Mouse (Mus musculus): ENCODE results near the gene Deaf1.

Gene Deaf1

DNA sequence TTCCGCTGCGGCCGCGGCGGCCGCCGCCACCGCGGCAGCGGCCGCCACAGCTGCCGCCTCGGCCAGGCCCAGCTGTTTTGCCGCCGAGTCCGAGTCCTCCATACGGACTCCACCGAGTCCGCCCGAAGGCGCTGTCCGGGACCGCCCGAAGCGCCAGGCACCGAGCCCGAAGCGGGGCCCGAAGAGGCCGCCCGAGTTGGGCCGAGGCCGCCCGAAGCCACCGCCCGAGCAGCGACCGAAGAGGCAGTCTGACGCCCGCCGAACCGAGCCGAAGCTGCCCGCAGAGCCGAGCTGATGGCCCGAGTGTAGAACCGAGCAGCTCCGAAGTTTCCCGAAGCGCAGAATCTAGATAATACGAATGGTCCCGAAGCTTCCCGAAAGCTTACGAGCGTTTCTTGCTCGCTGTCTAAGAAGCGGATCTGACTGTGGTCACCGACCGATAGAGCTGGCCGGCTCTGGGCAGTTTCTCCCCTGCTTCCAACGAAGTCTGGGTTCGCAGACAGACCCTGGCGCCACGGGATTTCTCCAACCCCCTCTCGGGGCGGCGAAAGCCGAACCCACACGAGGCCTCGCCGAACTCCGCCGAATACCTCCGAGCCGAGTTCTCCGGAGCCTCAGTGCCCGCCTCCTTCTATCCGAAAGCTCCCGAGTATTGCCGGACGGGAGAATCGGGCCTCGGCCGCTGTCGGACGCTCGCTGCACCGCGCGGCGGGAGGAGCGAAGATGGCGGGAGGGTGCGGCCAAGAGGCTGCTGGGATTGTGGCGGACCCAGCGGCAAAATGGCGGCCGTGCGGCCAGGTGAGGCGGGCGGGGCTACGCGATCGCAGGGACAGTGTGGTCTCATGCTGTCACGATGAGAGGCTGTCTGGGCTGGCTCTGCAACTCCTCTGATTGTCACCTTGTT, at the start of gene Deaf1, which contains the start of gene Tmem80:
Gene Deaf1 (minus strand): TSS at position 222 of the 904 bp plus-strand sequence.
Gene Tmem80 (plus strand): TSS at position 271 of the 904 bp plus-strand sequence.
- DNase-seq: peak; percentile 98

DNA sequence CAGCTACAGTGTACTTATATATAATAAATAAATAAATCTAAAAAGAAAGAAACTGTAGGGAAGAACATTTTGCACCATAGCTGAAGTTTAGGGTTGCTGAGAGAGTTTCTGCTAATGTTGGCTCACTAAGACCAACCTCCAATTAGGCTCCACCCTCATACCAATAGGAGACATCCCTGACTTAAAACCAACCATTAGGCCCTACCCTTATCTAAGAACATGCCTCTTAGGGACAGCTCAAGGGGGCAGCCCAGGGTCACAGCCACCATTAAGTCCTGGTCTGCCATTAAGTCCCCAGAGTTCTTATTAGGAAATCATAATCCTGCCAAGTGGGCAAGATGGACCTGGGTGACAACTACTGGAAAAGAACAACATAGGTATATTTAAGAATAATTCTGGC, 46.9 kb upstream of the Deaf1 start:
- no peak for DNase-seq

GRCm38 (mm10) chr7:141373611-141374010, 46.1 kb upstream of the Deaf1 start:
- no peak for DNase-seq

GRCm38 (mm10) chr7:141371942-141372595, 44.6 kb upstream of the Deaf1 start:
- DNase-seq: no peak

DNA sequence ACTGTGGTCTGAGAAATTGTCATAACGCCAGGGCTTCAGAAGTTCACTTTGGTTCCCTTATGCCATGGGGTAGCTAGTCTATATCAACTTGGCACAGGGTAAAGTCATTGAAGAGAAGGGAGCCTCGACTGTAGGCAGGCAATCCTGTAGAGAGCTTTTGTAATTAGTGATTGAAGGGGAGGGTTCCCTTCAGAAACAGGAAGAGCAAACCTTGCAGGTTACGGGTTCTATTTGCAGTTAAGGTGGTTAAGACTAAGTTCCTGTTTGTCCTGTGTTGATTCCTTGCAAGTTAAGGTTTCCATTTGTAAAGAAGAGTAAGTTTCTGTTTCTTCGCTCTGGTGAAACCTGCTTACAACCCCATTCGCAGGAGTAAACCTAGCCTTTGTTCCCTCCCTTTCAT, 42.4 kb upstream of the Deaf1 start:
- DNase-seq: no peak

DNA sequence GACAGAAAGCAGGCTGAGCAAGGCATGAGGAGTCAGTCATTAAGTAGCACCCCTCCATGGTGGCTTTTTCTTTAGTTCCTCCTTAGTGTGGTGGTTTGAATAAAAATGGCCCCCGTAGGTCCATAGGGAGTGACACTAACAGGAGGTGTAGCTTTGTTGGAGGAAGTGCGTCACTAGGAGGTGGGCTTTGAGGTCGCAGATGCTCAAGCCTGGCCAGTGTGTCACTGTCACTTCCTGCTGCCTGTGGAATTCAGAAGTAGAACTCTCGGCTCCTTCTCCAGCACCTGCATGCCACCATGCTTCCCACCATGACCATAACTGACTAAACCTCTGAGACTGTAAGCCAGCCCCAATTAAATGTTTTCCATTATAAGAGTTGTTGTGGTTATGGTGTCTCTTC, 39.9 kb upstream of the Deaf1 start:
- no peak for DNase-seq

GRCm38 (mm10) chr7:141365049-141365445, 37.6 kb upstream of the Deaf1 start:
- DNase-seq: no peak

DNA sequence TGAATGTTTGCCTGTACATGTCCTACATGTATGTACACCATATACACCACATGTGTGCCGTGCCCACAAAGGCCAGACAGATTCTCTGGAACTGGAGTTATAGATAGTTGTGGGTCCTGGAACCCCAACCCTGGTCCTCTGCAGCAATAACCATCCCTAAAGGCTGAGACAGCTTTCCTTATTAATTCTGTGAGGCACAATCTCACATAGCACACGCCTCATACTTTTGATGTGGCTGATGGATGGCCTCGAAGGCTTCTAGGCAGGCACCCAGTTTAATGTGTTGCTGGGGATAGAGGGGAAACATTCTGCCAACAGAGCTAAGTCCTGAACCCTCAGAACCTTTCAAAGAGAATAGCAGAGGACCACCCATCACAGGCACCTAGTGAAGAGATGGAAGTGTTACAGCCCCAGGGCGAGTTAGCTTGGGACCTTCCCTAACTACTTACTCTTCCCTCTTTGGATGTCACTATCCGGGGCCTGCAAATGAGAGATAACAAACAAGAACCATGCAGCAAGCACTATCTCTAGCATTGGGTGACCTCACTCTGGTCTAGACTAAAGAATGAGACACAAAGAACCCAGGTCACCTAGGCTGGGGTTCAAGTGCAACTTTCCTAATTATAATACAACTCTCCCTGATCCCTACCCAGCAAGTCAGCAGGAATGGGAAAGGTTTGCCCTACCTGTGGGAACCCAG, 37.0 kb upstream of the Deaf1 start:
- no peak for DNase-seq

DNA sequence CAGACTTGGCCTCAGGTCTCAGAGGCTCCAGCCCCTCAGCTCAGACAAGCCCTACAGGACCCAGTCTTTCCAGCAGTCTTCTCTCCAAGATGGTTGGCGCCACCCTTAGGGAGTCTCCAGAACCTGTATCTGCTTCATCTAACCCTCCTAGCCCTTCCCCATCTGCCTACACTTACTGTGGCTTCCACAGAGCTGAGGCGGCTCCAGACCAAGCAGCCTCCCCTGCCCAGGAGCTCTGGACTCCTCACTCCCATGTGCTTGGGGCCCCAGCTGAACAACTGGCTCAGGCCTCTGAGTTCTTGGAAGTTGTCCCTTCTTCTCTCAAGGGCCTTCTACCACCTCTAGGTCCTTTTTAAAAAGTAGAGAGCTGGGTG, 36.2 kb upstream of the Deaf1 start:
- no peak for DNase-seq

DNA sequence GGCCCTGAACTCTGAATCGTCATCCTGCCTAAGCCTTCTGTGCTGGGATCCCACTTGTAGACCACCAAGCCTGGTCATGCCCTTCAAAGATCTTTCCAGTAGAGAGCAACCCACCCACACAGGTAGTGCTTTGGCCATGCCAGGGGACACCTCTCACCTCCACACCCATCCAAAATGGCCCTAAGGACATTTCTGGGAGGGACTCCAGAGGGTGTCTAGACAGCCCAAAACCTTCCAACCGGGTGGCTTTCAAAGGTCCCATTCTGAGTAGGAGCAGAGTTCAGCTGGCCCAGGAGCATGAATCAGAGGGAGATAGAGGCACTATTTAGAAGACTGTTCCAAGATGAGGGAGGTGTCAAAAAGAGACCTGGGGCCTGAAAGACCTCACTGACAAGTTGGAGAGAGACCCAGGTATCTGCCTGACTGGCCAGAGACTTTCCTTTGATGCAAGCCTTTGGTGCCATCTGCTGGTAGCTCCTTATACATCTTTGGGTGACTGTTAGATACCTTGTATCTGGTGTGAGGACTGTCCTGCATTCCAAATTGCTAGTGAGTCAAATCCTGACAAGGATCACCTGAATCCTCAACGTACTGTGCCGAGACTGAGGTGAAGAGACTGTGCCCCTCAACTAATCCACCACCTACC, 35.7 kb upstream of the Deaf1 start:
- DNase-seq: peak; percentile 71

DNA sequence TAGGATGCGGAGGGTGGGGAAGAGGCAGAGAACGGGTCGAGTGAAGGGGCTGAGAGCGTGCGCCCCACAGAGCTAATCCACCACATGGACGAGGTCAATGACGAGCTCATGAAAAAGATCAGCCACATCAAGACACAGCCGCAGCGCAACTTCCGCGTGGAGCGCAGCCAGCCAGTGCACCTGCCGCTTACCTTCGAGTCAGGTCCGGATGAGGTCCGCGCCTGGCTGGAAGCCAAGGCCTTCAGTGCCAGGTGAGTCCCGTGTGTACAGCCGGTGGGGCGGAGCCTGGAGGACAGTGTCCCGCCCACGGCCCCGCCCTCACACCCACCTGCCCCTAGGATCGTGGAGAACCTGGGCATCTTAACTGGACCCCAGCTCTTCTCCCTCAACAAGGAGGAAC, 34.0 kb upstream of the Deaf1 start:
- DNase-seq: peak; percentile 38

- no peak for DNase-seq
Observed at GRCm38 (mm10) chr7:141356971-141357370, 29.5 kb upstream of the Deaf1 start.

DNA sequence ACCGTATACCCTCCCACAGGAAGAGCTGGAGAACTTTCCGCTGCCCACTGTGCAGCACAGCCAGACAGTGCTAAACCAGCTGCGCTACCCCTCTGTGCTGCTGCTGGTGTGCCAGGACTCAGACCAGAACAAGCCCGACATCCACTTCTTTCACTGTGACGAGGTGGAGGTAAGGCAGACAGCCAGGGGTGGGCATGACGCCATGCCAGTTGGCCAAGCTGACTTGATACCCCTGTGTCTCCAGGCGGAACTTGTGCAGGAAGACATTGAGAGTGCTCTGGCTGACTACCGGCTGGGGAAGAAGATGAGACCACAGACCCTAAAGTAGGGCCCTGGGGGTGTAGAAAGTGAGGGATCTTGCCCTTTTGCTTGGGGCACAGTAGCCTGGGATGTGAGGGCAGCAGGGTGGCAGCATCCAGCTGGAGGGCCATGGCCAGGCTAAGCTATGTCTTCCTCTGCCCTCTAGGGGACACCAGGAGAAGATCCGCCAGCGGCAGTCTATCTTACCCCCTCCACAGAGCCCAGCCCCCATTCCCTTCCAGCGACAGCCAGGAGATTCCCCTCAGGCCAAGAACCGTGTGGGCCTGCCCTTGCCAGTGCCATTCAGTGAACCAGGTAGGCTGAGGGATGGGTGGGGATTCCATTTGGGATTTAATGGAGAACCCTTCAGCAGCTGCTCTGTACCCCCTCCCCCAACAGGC, 28.3 kb upstream of the Deaf1 start:
- DNase-seq: peak; percentile 21

DNA sequence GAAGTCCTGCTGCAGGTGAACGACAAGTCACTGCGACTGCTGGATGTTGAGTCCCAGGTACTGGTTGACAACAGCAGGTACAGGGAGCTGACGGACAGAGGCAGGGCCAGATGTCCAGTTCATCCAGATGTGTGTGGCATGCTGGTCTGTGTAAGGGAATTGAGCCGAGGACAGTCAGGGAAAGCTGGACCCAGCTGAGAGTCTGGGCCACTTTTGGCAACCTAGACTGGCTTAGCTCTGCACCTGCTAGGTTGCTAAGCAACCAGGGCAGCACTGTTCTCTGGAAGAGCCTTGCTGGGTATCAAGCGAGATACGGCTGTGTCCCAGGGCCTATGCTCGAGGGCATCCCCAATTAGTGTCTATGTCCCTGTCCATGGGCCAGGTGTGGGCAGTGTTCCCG, 27.6 kb upstream of the Deaf1 start:
- no peak for DNase-seq

- no peak for DNase-seq
Observed at GRCm38 (mm10) chr7:141351061-141351460, 23.6 kb upstream of the Deaf1 start.

DNA sequence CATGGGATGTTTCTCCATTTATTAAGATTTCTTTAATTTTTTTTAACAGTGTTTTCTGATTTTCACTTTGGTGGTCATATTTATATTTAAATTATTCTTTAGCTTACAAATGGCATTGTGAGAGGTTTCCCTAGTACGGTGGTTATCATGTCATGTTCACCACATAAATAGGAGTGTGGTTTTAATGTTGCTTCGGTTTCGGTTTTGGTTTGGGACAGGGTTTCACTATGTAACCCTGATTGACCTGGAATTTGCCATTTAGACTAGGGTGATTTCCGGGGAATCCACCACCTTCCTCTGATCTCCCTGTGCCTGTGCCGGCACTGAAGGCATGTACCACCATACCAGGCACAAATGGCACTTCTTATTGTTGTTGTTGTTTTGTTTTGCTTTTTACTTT, 17.3 kb upstream of the Deaf1 start:
- DNase-seq: no peak

GRCm38 (mm10) chr7:141343696-141344095, 16.2 kb upstream of the Deaf1 start:
- no peak for DNase-seq

- DNase-seq: no peak
Observed at GRCm38 (mm10) chr7:141343230-141343629, 15.7 kb upstream of the Deaf1 start.

- no peak for DNase-seq
Observed at GRCm38 (mm10) chr7:141341689-141342226, 14.3 kb upstream of the Deaf1 start.

DNA sequence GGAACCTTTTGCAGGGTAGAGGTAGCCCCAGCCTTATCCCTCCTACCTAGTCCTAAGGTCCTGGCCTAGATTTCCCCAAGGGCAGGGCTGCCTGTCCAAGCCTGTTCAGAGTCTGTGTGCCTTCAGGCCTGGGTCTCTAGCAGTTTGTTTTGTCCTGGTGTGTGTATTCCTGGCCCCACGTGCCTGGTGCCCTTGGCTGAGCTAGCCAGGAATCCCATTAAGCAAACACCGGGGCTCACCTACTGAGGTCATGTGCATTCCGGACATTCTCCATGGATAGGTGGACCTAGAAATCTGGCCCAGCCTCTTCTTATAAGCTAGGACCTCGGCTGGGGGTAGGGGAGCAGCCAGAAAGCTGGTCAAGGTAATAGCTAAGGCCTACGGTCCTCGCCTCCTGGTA, 13.0 kb upstream of the Deaf1 start:
- DNase-seq: no peak

GRCm38 (mm10) chr7:141340023-141340422, 12.5 kb upstream of the Deaf1 start:
- no peak for DNase-seq
